26 mouse cellular contexts compared by ENCODE assay signal in genomic region chr17:12427156-12427555, GRCm38 (mm10). TPM values are rescaled to one million over a fixed set of nuclear protein-coding genes. Genes with fewer than 3 reads are reported as not detected.
DNase-seq lines count a peak whose midpoint lies in the region; ATAC-seq and TF ChIP-seq lines count a peak whose summit lies in the region.
"Had no signal": no experiment of that assay in that cellular context is flagged by ENCODE, and none has a peak within 500 bp of the region (broad histone marks: within the 10 kb centered on the region; RNA-seq: fewer than 3 reads in every experiment).

No protein-coding gene starts in this region.

- H3K79me2 ChIP-seq in MEL (ENCODE audit: control insufficient read depth, insufficient read depth, low read length, poor library complexity), result no peaks in the 10 kb centered on the region

- peak; percentile 78 to 80 for TF ChIP-seq EP300 in MEL (IDR thresholded peaks at IDR 0.05; ENCODE audit: low read depth in 1 of 2, low read length in 2 of 2)

- ATAC-seq in heart, embryonic 15.5 days (replicated peaks; ENCODE audit: insufficient number of reproducible peaks, insufficient read depth, low FRiP score, low read depth), result 0 out of 2 replicates have a peak, but pooled peaks have one; percentile 35
- ATAC-seq in hematopoietic stem cell, adult 5-6 weeks (replicated peaks in 1 of 2; ENCODE audit: insufficient read depth in 1 of 2, low FRiP score in 2 of 2, low TSS enrichment in 1 of 2, low read depth in 1 of 2, poor library complexity in 2 of 2, severe bottlenecking in 2 of 2), result peak; percentile 86 to 91
- peak; percentile 64 for ATAC-seq in liver, embryonic 16.5 days (ENCODE audit: low read depth)
- ATAC-seq: forebrain, embryonic 14.5 days; inflammation-experienced regulatory T-cells, adult 6 months had no signal

- H3K9me3 ChIP-seq in heart, embryonic 15.5 days (replicated peaks), result no peaks in the 10 kb centered on the region
- H3K9me3 ChIP-seq in MEL (replicated peaks; ENCODE audit: insufficient read depth, low read length), result no peaks in the 10 kb centered on the region
- H3K9me3 ChIP-seq in liver, embryonic 16.5 days (replicated peaks; ENCODE audit: control insufficient read depth, low read length), result no peaks in the 10 kb centered on the region
- H3K9me3 ChIP-seq: hindbrain, embryonic 12.5 days; limb, embryonic 10.5 days; midbrain, embryonic 10.5 days had no signal

- no peak for TF ChIP-seq CTCF in MEL (IDR thresholded peaks at IDR 0.05 in 2 of 3, conservative IDR thresholded peaks at IDR 0.05 in 1 of 3; ENCODE audit: control insufficient read depth in 1 of 3, insufficient read depth in 1 of 3, low read depth in 2 of 3, low read length in 3 of 3, poor library complexity in 1 of 3, severe bottlenecking in 1 of 3)

- no peaks in the 10 kb centered on the region for H3K36me3 ChIP-seq in heart, embryonic 15.5 days
- peaks cover 8% of the 10 kb centered on the region in 2 experiments for H3K36me3 ChIP-seq in MEL (ENCODE audit: control insufficient read depth in 1 of 2, insufficient read depth in 2 of 2, low read length in 2 of 2)
- H3K36me3 ChIP-seq in liver, embryonic 16.5 days (ENCODE audit: control insufficient read depth, insufficient read depth), result no peaks in the 10 kb centered on the region
- H3K36me3 ChIP-seq: hindbrain, embryonic 12.5 days; limb, embryonic 10.5 days; midbrain, embryonic 10.5 days had no signal

- peaks cover 22% of the 10 kb centered on the region for H3K4me1 ChIP-seq in heart, embryonic 15.5 days (replicated peaks)
- H3K4me1 ChIP-seq in MEL (ENCODE audit: control insufficient read depth in 1 of 2, insufficient read depth in 2 of 2, low read length in 2 of 2), result peaks cover 2 to 3% of the 10 kb centered on the region in 2 experiments; a peak in 3 of 4 replicates
- peaks cover 3% of the 10 kb centered on the region; the same call in 1 of the 2 replicates for H3K4me1 ChIP-seq in liver, embryonic 16.5 days (ENCODE audit: control insufficient read depth, low read depth, low read length)

- TF ChIP-seq POLR2A in MEL (IDR thresholded peaks at IDR 0.05; ENCODE audit: control insufficient read depth in 1 of 2, insufficient read depth in 1 of 2, low read depth in 1 of 2, low read length in 2 of 2, poor library complexity in 1 of 2), result no peak

- WGBS in heart, embryonic 15.5 days, result 6% methylated on average over 3 of the region's 3 CpGs
- 16% methylated on average over 3 of the region's 3 CpGs for WGBS in liver, embryonic 16.5 days (ENCODE audit: insufficient replicate concordance)

- intact Hi-C loops in heart, postnatal 10 days (cut with DNase I), result no loop called here

- no peak overlapping the region for H3K4me3 ChIP-seq in heart, embryonic 15.5 days
- H3K4me3 ChIP-seq in MEL (ENCODE audit: control insufficient read depth in 1 of 2, insufficient read depth in 1 of 2, low read depth in 2 of 2, low read length in 2 of 2), result no peak overlapping the region
- no peak overlapping the region for H3K4me3 ChIP-seq in liver, embryonic 16.5 days (ENCODE audit: low read depth, low read length)
- H3K4me3 ChIP-seq: hindbrain, embryonic 12.5 days; left cerebral cortex, adult 2 months; limb, embryonic 10.5 days; midbrain, embryonic 10.5 days had no signal

- H3K4me2 ChIP-seq in heart, embryonic 15.5 days, result no peak overlapping the region
- no peak overlapping the region for H3K4me2 ChIP-seq in liver, embryonic 16.5 days (ENCODE audit: low read depth, low read length)
- H3K4me2 ChIP-seq: hindbrain, embryonic 12.5 days had no signal

- no peak for TF ChIP-seq RAD21 in MEL (IDR thresholded peaks at IDR 0.05; ENCODE audit: low read depth, low read length)

- H3K9ac ChIP-seq in heart, embryonic 15.5 days, result no peak overlapping the region
- no peak overlapping the region for H3K9ac ChIP-seq in MEL (ENCODE audit: control insufficient read depth, low read depth, low read length, poor library complexity, severe bottlenecking)
- no peak overlapping the region for H3K9ac ChIP-seq in liver, embryonic 16.5 days (ENCODE audit: low read depth, low read length)
- H3K9ac ChIP-seq: hindbrain, embryonic 12.5 days had no signal

- H3K27ac ChIP-seq in heart, embryonic 15.5 days, result no peak overlapping the region
- no peak overlapping the region for H3K27ac ChIP-seq in MEL (ENCODE audit: control insufficient read depth, low read depth, low read length)
- no peak overlapping the region for H3K27ac ChIP-seq in liver, embryonic 16.5 days (ENCODE audit: low read length)
- H3K27ac ChIP-seq: hindbrain, embryonic 12.5 days; left cerebral cortex, adult 2 months; limb, embryonic 10.5 days; midbrain, embryonic 10.5 days; stomach, postnatal 0 days had no signal

- no peak for DNase-seq in heart, postnatal 10 days
- peak; percentile 73 for DNase-seq in MEL (ENCODE audit: low read depth, low spot score)
- no peak for DNase-seq in ovary, postnatal 36 days (ENCODE audit: low spot score)
- no peak for DNase-seq in adrenal gland, adult 18-20 months (ENCODE audit: low spot score in 2 of 2)
- DNase-seq in embryo, embryonic 10.5 days (ENCODE audit: low spot score), result no peak
- DNase-seq: adrenal gland, adult 8-10 months; B cell, adult 2 months; cerebellum, adult 8-10 months; gastrocnemius, postnatal 10 days; heart, adult 11 months; kidney, adult 8-10 months; kidney, postnatal 14 days; lung, adult 18-20 months; lung, postnatal 14 days had no signal

- no peaks in the 10 kb centered on the region for H3K27me3 ChIP-seq in heart, embryonic 15.5 days
- no peaks in the 10 kb centered on the region for H3K27me3 ChIP-seq in MEL (ENCODE audit: control insufficient read depth in 1 of 2, insufficient read depth in 2 of 2, low read length in 2 of 2)
- no peaks in the 10 kb centered on the region for H3K27me3 ChIP-seq in liver, embryonic 16.5 days (ENCODE audit: control insufficient read depth, insufficient read depth, low read depth, low read length)
- H3K27me3 ChIP-seq: hindbrain, embryonic 12.5 days had no signal

TF ChIP-seq in MEL, 35 proteins besides CTCF, POLR2A, EP300 and RAD21:
- TF ChIP-seq MYB (IDR thresholded peaks at IDR 0.05; ENCODE audit: low read depth, low read length), result no peak
- TF ChIP-seq MXI1 (IDR thresholded peaks at IDR 0.05; ENCODE audit: low read depth, low read length), result no peak
- no peak for TF ChIP-seq HCFC1 (IDR thresholded peaks at IDR 0.05; ENCODE audit: low read depth, low read length)
- TF ChIP-seq MYC (IDR thresholded peaks at IDR 0.05; ENCODE audit: low read depth, low read length), result no peak
- TF ChIP-seq ZNF384 (IDR thresholded peaks at IDR 0.05; ENCODE audit: low read depth, low read length), result peak; percentile 95
- no peak for TF ChIP-seq ZC3H11A (IDR thresholded peaks at IDR 0.05; ENCODE audit: low read depth, low read length)
- no peak for TF ChIP-seq NRF1 (IDR thresholded peaks at IDR 0.05; ENCODE audit: insufficient read depth, low read depth, low read length, poor library complexity, severe bottlenecking)
- TF ChIP-seq USF2 (IDR thresholded peaks at IDR 0.05; ENCODE audit: borderline replicate concordance in 1 of 2, insufficient read depth in 1 of 2, low read depth in 1 of 2, low read length in 2 of 2), result no peak
- no peak for TF ChIP-seq POLR2AphosphoS2 (IDR thresholded peaks at IDR 0.05; ENCODE audit: low read length)
- no peak for TF ChIP-seq KAT2A (conservative IDR thresholded peaks at IDR 0.05; ENCODE audit: low read depth, low read length)
- TF ChIP-seq ZMIZ1 (IDR thresholded peaks at IDR 0.05; ENCODE audit: low read depth, low read length), result no peak
- TF ChIP-seq ZKSCAN1 (IDR thresholded peaks at IDR 0.05; ENCODE audit: low read depth, low read length), result no peak
- 0 out of 2 replicates have a peak, but pooled peaks have one; percentile 19 for TF ChIP-seq SIN3A (IDR thresholded peaks at IDR 0.05; ENCODE audit: low read length)
- no peak for TF ChIP-seq CHD1 (IDR thresholded peaks at IDR 0.05; ENCODE audit: low read depth, low read length)
- TF ChIP-seq GATA1 (IDR thresholded peaks at IDR 0.05; ENCODE audit: low read depth, low read length), result peak; percentile 85
- TF ChIP-seq POLR2AphosphoS5 (IDR thresholded peaks at IDR 0.05; ENCODE audit: borderline replicate concordance, low read depth, low read length), result no peak
- TF ChIP-seq MAZ (IDR thresholded peaks at IDR 0.05; ENCODE audit: low read depth, low read length), result no peak
- peak; percentile 61 for TF ChIP-seq TAL1 (IDR thresholded peaks at IDR 0.05; ENCODE audit: low read length)
- no peak for TF ChIP-seq UBTF (IDR thresholded peaks at IDR 0.05; ENCODE audit: borderline replicate concordance, insufficient read depth, low read depth, low read length)
- TF ChIP-seq E2F4 (IDR thresholded peaks at IDR 0.05; ENCODE audit: borderline replicate concordance, low read depth, low read length), result no peak
- TF ChIP-seq ELF1 (IDR thresholded peaks at IDR 0.05; ENCODE audit: low read depth, low read length), result no peak
- peak; percentile 65 for TF ChIP-seq ETS1 (IDR thresholded peaks at IDR 0.05; ENCODE audit: low read depth, low read length)
- peak; percentile 85 for TF ChIP-seq TCF12 (IDR thresholded peaks at IDR 0.05; ENCODE audit: low read depth, low read length)

RNA-seq across cellular contexts. Expression of gene Plg, which starts 48.7 kb away (rescaled TPM):
- polyA plus RNA-seq in heart, embryonic 15.5 days (2015; fragmentation: Nextera tagmentation; extraction: Ambion mirVana), result 0.16 and 2.0 TPM in 2 replicates
- not detected for total RNA-seq in heart, postnatal 10 days (2021)
- not detected in 2 replicates for total RNA-seq in MEL (2012; rRNA removed)
- polyA plus RNA-seq in MEL (2012; ENCODE audit: insufficient read depth in 1 of 2, insufficient read length in 2 of 2, low read depth in 1 of 2, low replicate concordance in 2 of 2, missing spikeins in 1 of 2), result not detected
- total RNA-seq in hematopoietic stem cell, adult 5-6 weeks (2017), result not detected in 2 replicates
- 472 and 552 TPM in 2 replicates for polyA plus RNA-seq in liver, embryonic 16.5 days (2015; fragmentation: Nextera tagmentation; extraction: Ambion mirVana)
- under 1 TPM in 1 of 2 experiments, not detected in 1; 0.36 TPM for total RNA-seq in adrenal gland, adult 18-20 months (2021)
- polyA plus RNA-seq: forebrain, embryonic 14.5 days; hindbrain, embryonic 12.5 days; inflammation-experienced regulatory T-cells, adult 6 months; limb, embryonic 10.5 days; midbrain, embryonic 10.5 days; neural tube, embryonic 11.5 days; urinary bladder, adult 2 months had no signal

Comparison
In these comparisons a context has a peak if more than half of its experiments do, and no peak if none do; other contexts are left out.
1. ATAC-seq: peak in every context shown above with its lines; median percentile 88 in hematopoietic stem cell, adult 5-6 weeks; 64 in liver, embryonic 16.5 days; 35 in heart, embryonic 15.5 days.